Mouse (Mus musculus): ENCODE measurements around the gene Lst1. TPM values are rescaled to one million over a fixed set of nuclear protein-coding genes. Genes with fewer than 3 reads are reported as not detected.

Gene Lst1
- polyA plus RNA-seq, 1 experiment from 2014 or later, result 5.6 TPM

- Histone ChIP-seq H3K9ac (replicated peaks) (no peak overlapping the region), H3K4me1 (replicated peaks) (0 out of 2 replicates have a peak, but pooled peaks cover 4% of the 10 kb centered on the region), H3K27ac (no peak overlapping the region), H3K4me3 (replicated peaks) (no peak overlapping the region), H3K27me3 (no peaks in the 10 kb centered on the region), H3K9me3 (no peaks in the 10 kb centered on the region), H3K36me3 (no peaks in the 10 kb centered on the region), H3K4me2 (no peak overlapping the region)
- WGBS, result 12% methylated on average over 5 of the region's 5 CpGs
- peak; percentile 57; the same call in 1 of the 2 replicates for ATAC-seq (ENCODE audit: insufficient number of reproducible peaks, insufficient read depth, low FRiP score, low TSS enrichment, low read depth)
Observed at GRCm38 (mm10) chr17:35178528-35178927, 9.7 kb downstream of the Lst1 start.

GRCm38 (mm10) chr17:35175968-35176367 lies 12.3 kb downstream of the Lst1 start, which contains the start of gene Aif1:
Aif1 (minus strand) TSS chr17:35176068.
- Histone ChIP-seq H3K4me1 (replicated peaks) (0 out of 2 replicates have a peak, but pooled peaks cover 4% of the 10 kb centered on the region), H3K27ac (no peak within 1 kb of the TSS), H3K9me3 (no peaks in the 10 kb centered on the region), H3K27me3 (no peaks in the 10 kb centered on the region), H3K4me2 (no peak within 1 kb of the TSS), H3K4me3 (replicated peaks) (no peak within 1 kb of the TSS), H3K36me3 (no peaks in the 10 kb centered on the region), H3K9ac (replicated peaks) (no peak within 1 kb of the TSS; the same call in 1 of the 2 replicates)
- WGBS, result 57% methylated on average over 2 of the region's 2 CpGs
- no peak for ATAC-seq (ENCODE audit: insufficient number of reproducible peaks, insufficient read depth, low FRiP score, low TSS enrichment, low read depth)

GRCm38 (mm10) chr17:35175382-35175781 lies 12.9 kb downstream of the Lst1 start:
- Histone ChIP-seq H3K9ac (replicated peaks) (no peak overlapping the region; the same call in 1 of the 2 replicates), H3K4me3 (replicated peaks) (no peak overlapping the region), H3K4me1 (replicated peaks) (0 out of 2 replicates have a peak, but pooled peaks cover 4% of the 10 kb centered on the region), H3K27me3 (no peaks in the 10 kb centered on the region), H3K27ac (no peak overlapping the region), H3K4me2 (no peak overlapping the region), H3K36me3 (no peaks in the 10 kb centered on the region), H3K9me3 (no peaks in the 10 kb centered on the region)
- WGBS, result 75% methylated on average over 6 of the region's 6 CpGs
- ATAC-seq (ENCODE audit: insufficient number of reproducible peaks, insufficient read depth, low FRiP score, low TSS enrichment, low read depth), result no peak

GRCm38 (mm10) chr17:35174201-35174977 lies 13.8 kb downstream of the Lst1 start:
- Histone ChIP-seq H3K4me2 (no peak overlapping the region), H3K4me1 (replicated peaks) (0 out of 2 replicates have a peak, but pooled peaks cover 4% of the 10 kb centered on the region), H3K27ac (no peak overlapping the region), H3K4me3 (replicated peaks) (no peak overlapping the region), H3K36me3 (no peaks in the 10 kb centered on the region), H3K9me3 (no peaks in the 10 kb centered on the region), H3K27me3 (no peaks in the 10 kb centered on the region), H3K9ac (replicated peaks) (no peak overlapping the region)
- ATAC-seq (ENCODE audit: insufficient number of reproducible peaks, insufficient read depth, low FRiP score, low TSS enrichment, low read depth), result no peak
- WGBS, result 45% methylated on average over 8 of the region's 8 CpGs

GRCm38 (mm10) chr17:35173329-35173728 lies 14.9 kb downstream of the Lst1 start:
- no peak overlapping the region for H3K4me2 ChIP-seq
- WGBS, result 74% methylated on average over 3 of the region's 3 CpGs
- H3K9ac ChIP-seq (replicated peaks), result no peak overlapping the region
- H3K4me3 ChIP-seq (replicated peaks), result no peak overlapping the region
- H3K36me3 ChIP-seq, result no peaks in the 10 kb centered on the region
- no peaks in the 10 kb centered on the region for H3K27me3 ChIP-seq
- no peak for ATAC-seq (ENCODE audit: insufficient number of reproducible peaks, insufficient read depth, low FRiP score, low TSS enrichment, low read depth)
- H3K4me1 ChIP-seq (replicated peaks), result 0 out of 2 replicates have a peak, but pooled peaks cover 4% of the 10 kb centered on the region
- H3K27ac ChIP-seq, result no peak overlapping the region
- no peaks in the 10 kb centered on the region for H3K9me3 ChIP-seq

GRCm38 (mm10) chr17:35172445-35173234 lies 15.6 kb downstream of the Lst1 start:
- no peak for ATAC-seq (ENCODE audit: insufficient number of reproducible peaks, insufficient read depth, low FRiP score, low TSS enrichment, low read depth)
- Histone ChIP-seq H3K4me3 (replicated peaks) (no peak overlapping the region), H3K27me3 (no peaks in the 10 kb centered on the region), H3K9ac (replicated peaks) (no peak overlapping the region), H3K36me3 (no peaks in the 10 kb centered on the region), H3K27ac (no peak overlapping the region), H3K9me3 (no peaks in the 10 kb centered on the region), H3K4me2 (no peak overlapping the region), H3K4me1 (replicated peaks) (0 out of 2 replicates have a peak, but pooled peaks cover 4% of the 10 kb centered on the region)
- 71% methylated on average over 11 of the region's 11 CpGs for WGBS

GRCm38 (mm10) chr17:35168541-35169207 lies 19.6 kb downstream of the Lst1 start:
- no peak overlapping the region for H3K4me2 ChIP-seq
- ATAC-seq (ENCODE audit: insufficient number of reproducible peaks, insufficient read depth, low FRiP score, low TSS enrichment, low read depth), result no peak
- H3K4me1 ChIP-seq (replicated peaks), result peaks cover 10% of the 10 kb centered on the region; the same call in 1 of the 2 replicates
- 26% methylated on average over 4 of the region's 4 CpGs for WGBS
- H3K9ac ChIP-seq (replicated peaks), result no peak overlapping the region
- no peaks in the 10 kb centered on the region for H3K9me3 ChIP-seq
- no peaks in the 10 kb centered on the region for H3K27me3 ChIP-seq
- no peak overlapping the region for H3K4me3 ChIP-seq (replicated peaks)
- H3K27ac ChIP-seq, result no peak overlapping the region
- no peaks in the 10 kb centered on the region for H3K36me3 ChIP-seq

GRCm38 (mm10) chr17:35167794-35168193 lies 20.4 kb downstream of the Lst1 start:
- Histone ChIP-seq H3K27me3 (no peaks in the 10 kb centered on the region), H3K9ac (replicated peaks) (no peak overlapping the region), H3K4me2 (no peak overlapping the region), H3K36me3 (peaks cover under 1% of the 10 kb centered on the region; the same call in 1 of the 2 replicates), H3K4me1 (replicated peaks) (peaks cover 16% of the 10 kb centered on the region), H3K27ac (no peak overlapping the region), H3K9me3 (no peaks in the 10 kb centered on the region), H3K4me3 (replicated peaks) (no peak overlapping the region)
- WGBS, result 85% methylated on average over 7 of the region's 7 CpGs
- ATAC-seq (ENCODE audit: insufficient number of reproducible peaks, insufficient read depth, low FRiP score, low TSS enrichment, low read depth), result no peak

GRCm38 (mm10) chr17:35166352-35167035 lies 21.7 kb downstream of the Lst1 start:
- Histone ChIP-seq H3K9me3 (no peaks in the 10 kb centered on the region), H3K27me3 (no peaks in the 10 kb centered on the region), H3K27ac (peak overlapping the region; percentile 98), H3K9ac (replicated peaks) (no peak overlapping the region), H3K36me3 (peaks cover 13% of the 10 kb centered on the region), H3K4me1 (replicated peaks) (peaks cover 22% of the 10 kb centered on the region), H3K4me2 (peak overlapping the region; percentile 92), H3K4me3 (replicated peaks) (peak overlapping the region; percentile 99)
- no peak for ATAC-seq (ENCODE audit: insufficient number of reproducible peaks, insufficient read depth, low FRiP score, low TSS enrichment, low read depth)
- WGBS, result 70% methylated on average over 8 of the region's 8 CpGs

GRCm38 (mm10) chr17:35165451-35166155 lies 22.6 kb downstream of the Lst1 start:
- Histone ChIP-seq H3K27me3 (no peaks in the 10 kb centered on the region), H3K27ac (peak overlapping the region; percentile 98), H3K36me3 (peaks cover 22% of the 10 kb centered on the region), H3K4me2 (peak overlapping the region; percentile 92), H3K4me3 (replicated peaks) (peak overlapping the region; percentile 99), H3K9me3 (no peaks in the 10 kb centered on the region), H3K4me1 (replicated peaks) (peaks cover 22% of the 10 kb centered on the region), H3K9ac (replicated peaks) (peak overlapping the region; percentile 100)
- WGBS, result 28% methylated on average over 12 of the region's 12 CpGs
- ATAC-seq (ENCODE audit: insufficient number of reproducible peaks, insufficient read depth, low FRiP score, low TSS enrichment, low read depth), result peak; percentile 83
